Mouse (Mus musculus) heart, adult 8-10 months (tissue): ENCODE measurements at regions not wholly inside any gene's neighbourhood (a gene's known extent, or its start where the extent isn't known, plus 50 kb on each side); places are given as distances from the start of the nearest gene placed in this dataset.

Experiments used
- DNase-seq: peaks from one replicate; pipeline ENCODE4 v3.0.0; 2022; ENCODE audit warnings: low spot score

- DNase-seq: peak; percentile 73
Observed at GRCm38 (mm10) chr17:83276000-83276891, 61.2 kb downstream of the Pkdcc start.

GRCm38 (mm10) chr17:83277117-83277947 is 62.2 kb downstream of the Pkdcc start:
- DNase-seq: peak; percentile 67

DNA sequence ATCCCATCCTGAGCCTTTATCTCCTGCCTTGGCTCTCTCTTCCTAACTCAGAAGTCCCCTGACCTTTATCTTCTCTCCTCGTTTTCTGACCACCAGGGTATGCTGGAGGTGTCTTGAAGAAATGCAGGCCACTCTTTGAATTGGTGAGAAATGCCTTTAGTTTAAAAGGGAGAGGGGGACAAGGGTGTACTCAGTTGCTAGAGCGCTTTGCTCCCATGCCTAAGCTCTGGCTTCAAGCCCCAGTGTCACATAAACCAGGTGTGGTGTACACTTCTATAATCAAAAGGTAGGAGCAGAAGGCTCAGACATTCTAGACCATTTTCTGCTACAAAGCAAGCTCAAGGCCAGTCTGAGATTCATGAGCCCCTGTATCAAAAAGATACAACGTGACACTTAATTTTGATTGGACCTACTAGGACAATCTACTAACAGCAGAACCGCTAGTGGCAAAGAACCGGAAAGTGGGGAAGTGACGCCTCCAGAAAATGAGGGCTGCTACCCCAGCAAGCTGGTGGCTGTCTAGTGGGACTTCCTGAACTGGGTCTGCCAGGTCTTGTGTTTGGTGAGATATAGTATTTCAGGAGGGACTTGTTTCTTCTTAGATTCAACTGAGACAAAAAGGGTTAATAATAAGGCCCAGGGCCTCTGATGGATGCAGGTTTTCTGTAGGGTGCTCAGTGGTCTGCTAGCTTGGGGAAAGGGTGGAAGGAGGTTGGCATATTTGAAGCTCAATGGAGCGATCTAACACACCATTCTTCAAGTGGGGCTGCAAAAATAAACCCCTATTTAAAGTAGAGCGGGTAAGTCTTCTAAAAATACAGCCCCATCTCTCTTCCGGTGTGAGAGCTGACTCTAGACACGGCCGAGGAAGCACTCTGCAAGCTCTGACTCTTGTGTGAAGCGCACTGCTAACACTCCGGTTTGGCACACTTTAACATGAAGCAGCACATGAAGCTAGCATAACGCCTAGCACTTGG is 63.1 kb downstream of the Pkdcc start:
- DNase-seq: no peak

- DNase-seq: no peak
Observed at GRCm38 (mm10) chr17:83283328-83283727, 67.4 kb upstream of the Eml4 start.

DNA sequence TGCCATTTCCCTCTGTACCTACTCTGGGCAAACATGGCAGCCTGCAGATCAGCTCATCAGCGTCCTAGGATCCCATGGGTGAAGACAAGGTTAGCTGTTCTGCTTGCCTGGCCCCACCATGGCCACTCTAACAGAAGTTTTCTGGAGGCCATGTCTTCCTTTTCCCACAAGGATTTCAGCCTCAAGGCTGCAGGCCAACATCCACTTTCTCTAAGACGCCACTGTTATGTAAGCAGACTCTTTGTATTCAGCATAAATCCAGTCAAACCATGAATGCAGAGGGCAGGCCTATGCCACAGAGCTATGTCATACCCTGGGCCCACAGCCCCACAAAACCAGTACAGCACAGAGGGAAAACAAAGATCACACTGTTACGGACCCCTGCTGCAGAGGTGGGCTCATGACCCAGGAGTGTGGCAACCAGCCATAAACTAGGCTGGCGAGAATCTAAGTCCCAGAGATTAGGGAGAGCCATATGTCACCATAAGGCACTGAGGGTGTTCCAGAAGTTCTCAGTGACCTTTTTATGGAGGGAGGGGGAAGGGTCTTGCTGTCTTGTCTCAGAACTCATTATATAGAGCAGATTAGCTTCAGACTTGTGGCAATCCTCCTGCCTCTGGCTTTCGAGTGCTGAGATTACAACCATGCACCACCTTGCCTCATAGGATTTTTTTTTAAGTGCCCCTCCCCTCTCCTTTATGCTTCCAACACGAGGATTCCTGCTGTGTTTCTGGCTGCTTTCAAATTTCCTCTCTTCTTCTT is 63.2 kb upstream of the Eml4 start:
- no peak for DNase-seq

- DNase-seq: peak; percentile 51
Observed at GRCm38 (mm10) chr17:83288143-83288492, 62.6 kb upstream of the Eml4 start.

GRCm38 (mm10) chr17:83295526-83296238 is 55.0 kb upstream of the Eml4 start:
- no peak for DNase-seq

GRCm38 (mm10) chr17:83297379-83298121 is 53.2 kb upstream of the Eml4 start:
- DNase-seq: no peak
